Mouse (Mus musculus) urinary bladder, adult 18-20 months (tissue): Measurements from ENCODE around the gene Car3.
"Not testable (repeated sequence)": the region's sequence is repeated elsewhere in the genome, so short reads cannot be mapped to it uniquely, and the experiment has no call there.

ENCODE experiments used
- DNase-seq, 2 experiments: peaks; one replicate each; pipeline ENCODE4 v3.0.0; 2022; ENCODE audit warnings: low spot score in 2 of 2, mixed read lengths in 2 of 2

Car3 gene

DNA sequence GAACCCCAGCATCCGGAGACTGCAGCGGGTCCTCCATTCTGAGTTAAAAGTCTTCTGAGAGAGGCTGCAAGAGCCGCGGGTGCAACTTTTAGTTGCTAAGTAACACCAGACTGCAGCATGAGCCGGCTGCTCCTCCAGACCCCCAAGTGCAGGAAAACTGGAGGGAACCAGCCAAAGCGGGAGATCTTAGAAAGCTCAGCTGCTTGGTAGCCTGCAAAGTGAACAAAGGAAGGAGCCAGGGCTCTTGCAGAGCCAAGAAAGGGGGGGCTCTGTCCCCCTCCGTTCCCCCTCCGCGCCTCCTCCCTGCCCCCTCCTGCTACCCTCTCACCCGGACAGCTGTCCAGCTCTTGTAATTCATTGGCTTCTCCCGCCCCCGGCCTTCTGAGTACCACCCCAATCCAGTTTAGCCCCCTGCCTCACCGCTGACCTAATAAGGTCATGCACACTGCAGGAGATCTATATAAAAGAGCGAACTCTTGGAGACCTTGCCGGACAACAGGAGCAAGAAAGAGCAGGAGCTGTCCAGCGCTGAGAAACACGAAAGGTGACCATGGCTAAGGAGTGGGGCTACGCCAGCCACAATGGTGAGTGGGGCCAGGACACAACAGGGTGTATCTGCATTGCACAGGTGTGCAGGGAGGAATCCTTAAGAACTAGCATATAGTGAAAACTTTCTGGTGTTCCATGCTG lies at the start of gene Car3:
Gene Car3, plus strand, starts transcription at position 491 of the 690 bp plus-strand sequence.
- no peak for DNase-seq

DNA sequence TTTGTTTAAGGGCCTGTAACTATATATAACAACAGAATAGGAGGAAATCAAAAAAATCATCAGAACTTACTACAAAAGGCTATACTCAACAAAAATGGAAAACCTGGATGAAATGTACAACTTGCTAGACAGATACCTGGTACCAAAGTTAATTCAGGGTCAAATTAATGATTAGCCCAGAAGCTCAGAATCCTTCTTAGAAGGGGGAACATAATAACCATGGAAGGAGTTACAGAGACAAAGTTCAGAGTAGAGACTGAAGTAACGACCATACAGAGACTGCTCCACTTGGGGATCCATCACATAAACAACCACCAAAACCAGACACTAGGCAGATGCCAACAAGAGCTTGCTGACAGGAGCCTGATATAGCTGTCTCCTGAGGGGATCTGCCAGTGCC lies 47.9 kb upstream of the Car3 start:
- DNase-seq = not testable (repeated sequence)

DNA sequence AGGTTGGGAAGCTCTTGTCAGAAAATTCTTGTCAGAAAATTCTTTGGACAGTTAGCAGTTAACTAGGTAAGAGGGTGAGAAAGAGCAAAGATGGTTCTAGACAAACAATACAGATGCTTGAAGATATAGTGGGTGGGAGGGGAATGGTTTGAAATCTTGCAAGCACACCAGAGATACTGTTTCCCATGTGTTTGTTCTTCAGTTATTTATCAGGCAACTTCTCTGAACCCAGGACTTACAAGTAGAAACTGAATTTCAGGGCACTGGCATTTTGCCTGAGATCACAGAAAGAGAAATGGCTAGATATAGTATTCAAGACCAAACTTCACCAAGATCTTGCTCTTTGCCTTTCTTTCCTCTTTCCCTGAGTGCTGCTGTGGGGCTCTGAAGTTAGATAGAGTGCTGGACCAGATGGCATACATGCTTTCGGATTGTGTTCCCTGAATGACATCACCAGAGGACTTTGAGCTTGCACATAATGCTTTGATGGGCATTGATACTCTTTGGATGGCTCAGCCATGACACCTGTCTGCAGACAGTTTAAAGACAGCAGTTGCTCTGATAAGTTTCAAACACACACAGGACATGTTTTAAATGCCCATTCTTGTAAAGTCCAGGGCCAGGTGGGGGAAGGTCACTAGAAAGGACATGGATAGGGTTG lies 43.3 kb upstream of the Car3 start:
- DNase-seq = no peak

- DNase-seq = no peak
Observed at GRCm38 (mm10) chr3:14828896-14829295, 34.4 kb upstream of the Car3 start.

DNA sequence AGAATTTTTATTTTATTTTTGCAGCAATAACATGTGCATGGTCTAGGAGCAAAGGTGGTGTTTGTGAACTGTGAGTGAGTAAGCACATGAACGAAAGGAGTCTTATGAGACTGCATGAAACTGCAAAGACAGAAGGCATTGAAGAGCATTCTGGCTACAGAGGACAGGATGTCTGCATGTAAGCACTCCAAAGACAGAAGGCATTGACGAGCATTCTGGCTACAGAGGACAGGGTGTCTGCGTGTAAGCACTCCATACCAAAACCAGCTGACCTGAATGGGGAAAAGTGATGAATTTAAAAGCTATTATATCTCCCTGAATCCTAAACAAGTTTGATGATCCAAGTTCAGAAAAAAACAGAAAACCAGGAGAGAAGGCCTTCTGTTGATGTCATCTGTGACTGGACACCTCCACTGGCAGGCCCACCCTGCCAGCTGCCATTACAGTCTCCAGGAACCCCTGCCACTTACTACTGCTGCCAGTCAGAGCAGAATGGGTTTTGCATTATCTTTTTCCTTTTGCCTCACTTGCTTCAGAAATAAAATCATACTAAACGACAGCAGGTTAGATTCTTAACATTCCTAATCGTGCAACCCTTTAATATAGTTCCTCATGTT lies 32.0 kb upstream of the Car3 start:
- DNase-seq = no peak

DNA sequence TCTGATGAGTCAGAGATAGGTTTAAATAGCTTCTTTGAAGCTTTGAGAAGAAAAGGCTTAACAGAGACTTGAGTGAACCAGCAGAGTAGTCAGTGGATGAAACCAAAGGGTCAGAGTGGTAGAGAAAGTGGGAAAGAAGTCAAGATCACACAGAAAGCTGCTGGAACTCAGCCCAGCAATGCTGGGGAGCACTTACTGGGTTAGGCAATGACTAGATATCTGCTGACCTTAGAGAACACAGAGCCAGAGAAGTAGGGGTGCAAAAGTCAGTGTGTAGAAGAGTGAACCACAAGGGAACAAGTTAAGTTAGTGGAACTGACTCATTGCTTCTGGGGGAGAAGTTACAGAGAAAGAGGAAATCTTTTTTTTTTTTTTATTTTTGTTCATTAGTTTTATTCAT lies 30.5 kb upstream of the Car3 start:
- DNase-seq = peak in 1 of 2 experiments; percentile 1

DNA sequence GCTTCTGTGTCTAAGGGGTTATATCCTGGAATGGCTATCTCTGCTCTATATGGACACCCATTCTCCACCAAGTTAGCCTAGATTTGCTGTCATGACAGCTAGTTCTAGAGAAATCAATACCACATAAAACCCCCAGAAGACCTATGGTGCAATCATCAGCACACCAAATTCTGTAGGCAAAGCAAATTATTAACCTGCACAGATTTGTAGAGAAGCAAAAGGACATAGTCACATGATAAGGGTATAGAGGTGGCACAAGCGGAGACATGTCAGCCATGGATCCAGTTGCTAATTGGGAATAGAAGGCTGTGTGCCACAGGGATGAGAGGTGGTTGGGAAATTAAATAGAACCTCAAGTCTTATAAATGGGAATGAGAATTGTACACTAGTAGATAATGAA lies 24.4 kb upstream of the Car3 start:
- no peak for DNase-seq

DNA sequence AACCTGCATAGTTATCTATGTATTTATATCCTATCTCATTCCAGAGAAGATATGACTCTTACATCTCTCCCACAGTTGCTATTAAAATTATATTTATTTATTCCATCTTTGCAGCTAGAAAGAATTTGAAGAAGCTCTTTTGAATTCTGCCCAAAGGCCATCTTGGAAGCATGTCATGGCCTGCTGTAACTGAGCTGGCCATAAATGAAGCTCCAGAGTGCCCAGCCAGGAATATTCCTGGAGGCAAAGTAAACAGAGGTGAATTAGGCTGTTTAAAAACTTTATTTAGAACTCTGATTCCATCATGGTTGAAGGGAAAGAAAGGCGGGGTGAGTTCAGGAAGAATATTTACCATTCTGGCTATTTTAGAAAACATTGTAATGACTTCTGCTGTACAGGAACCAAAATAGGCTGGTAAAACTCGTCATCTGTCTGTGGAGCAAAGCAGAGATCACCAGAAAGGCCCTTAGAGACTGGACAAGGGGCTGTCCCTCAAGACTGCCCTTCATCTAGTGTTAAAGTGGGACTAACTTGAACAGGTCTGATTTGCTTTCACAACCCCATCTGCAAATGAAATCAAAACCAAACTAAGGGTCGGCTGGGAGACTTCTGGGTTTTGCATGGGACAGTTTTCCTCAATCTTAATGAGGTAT lies 23.7 kb upstream of the Car3 start:
- DNase-seq = no peak

- DNase-seq = no peak
Observed at GRCm38 (mm10) chr3:14848587-14849254, 14.6 kb upstream of the Car3 start.

DNA sequence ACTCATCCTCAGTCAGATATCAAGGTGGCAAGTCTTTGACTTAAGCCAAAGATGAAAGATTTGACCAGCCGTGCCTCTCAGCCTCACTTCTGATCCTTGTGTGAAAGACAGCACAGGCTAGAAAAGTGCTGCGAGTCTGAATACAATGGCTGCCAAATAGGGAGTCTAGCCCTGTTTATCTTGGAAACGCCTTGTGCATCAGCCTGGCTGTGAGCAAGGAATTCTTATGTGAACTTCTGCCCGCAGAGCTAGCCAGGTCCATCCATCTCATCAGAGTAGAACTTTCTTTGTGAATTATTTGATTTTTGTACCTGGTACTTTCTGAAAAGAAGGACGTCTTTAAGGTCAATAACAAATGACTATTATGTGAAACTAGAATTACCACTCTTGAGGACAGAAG lies 9.3 kb upstream of the Car3 start:
- no peak for DNase-seq

GRCm38 (mm10) chr3:14854446-14854845 lies 8.9 kb upstream of the Car3 start:
- no peak for DNase-seq

- no peak for DNase-seq
Observed at GRCm38 (mm10) chr3:14857874-14858273, 5.4 kb upstream of the Car3 start.

DNA sequence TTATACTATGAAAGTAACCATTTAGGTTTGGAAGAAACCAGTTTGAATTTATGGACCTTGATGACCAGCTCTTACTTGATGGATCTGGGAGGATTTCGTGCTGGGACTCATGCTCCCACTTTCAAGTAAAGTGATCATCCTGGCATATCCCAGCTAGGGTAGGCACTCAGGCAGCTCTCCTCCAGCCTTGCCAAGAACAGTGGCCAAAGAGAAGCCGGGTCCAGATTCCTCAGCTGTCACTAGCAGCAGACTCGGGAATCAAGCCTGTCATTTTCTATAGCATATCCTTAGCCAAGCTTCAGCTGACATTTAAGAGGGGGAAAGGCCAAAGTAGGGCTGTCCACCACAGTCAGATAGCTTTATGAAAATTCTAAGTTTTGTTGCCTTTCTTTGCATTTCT lies 3.0 kb upstream of the Car3 start:
- no peak for DNase-seq

GRCm38 (mm10) chr3:14861165-14861564 lies 2.1 kb upstream of the Car3 start:
- no peak for DNase-seq

DNA sequence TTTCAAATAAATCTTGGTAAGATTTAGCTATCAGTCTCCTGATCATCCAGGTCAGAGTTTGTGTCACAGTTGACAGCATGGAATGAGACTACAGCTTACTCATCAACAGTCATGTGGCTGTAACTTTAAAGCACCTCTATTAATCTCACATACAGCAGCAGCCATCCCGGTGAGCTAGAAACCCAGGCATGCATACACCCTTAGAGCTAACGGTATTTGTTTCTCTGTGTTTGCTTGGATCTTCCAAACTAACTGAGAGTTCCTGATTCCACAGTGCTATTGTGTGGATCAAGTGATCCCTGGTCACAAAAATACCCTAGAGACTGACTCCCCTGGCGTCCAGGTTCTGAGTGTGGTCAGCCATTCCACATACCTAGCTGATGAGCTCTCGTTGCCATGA lies 1.5 kb upstream of the Car3 start:
- no peak for DNase-seq

DNA sequence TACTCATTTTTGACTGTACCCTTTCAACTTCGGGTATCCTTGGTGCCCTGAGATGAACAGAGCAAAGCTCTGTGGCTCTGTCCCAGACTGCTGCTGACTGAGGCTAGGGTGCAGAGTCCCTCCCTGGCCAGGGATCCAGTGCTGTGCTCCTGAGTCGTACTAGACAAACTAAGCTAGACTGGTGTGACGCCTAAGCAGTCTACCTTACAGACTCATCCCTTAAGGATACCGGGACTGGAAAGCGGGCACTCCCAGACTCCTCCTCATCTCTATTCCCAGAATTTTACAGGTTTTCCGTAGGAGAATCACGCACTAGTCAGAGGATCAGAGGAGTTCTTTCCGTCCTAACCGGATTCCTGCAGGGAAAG lies 674 bp upstream of the Car3 start:
- no peak for DNase-seq

- DNase-seq = no peak
Observed at GRCm38 (mm10) chr3:14863922-14864321, 610 bp downstream of the Car3 start.

GRCm38 (mm10) chr3:14865941-14866340 lies 2.6 kb downstream of the Car3 start:
- no peak for DNase-seq

DNA sequence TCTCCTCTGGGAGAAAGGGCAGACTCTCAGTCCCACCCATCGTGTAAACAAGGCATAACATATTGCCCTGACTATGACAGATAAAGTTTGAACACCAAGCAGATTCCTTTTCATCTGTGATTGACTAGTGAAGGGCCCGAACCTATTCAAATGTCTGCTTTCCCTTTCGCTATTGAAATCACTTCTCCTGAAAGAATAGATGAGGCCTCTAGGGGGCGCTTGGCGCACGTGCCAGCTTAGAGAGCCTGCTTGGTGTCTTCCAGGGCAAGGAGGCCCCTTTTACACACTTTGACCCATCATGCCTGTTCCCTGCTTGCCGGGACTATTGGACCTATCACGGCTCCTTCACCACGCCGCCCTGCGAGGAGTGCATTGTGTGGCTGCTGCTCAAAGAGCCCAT lies 6.5 kb downstream of the Car3 start:
- peak; percentile 49 to 58 for DNase-seq

DNA sequence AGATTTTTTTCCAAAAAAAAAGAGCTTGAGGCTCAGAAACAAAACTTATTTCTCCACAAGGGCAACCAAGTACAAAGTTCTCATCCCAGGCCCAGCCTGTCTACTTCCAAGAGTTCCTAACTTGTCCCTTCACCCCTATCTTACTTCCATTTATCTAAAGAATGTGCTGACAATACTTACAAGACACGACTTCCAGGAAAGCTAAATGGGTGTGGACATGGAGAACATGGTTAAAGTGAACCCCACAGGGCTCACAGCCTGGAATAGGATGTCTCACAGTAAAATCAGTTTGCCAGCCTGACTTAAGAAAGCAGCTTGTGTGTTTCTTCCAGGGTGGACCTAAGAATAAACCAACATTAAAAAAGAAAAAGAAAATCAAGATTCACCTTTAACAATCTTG lies 7.2 kb downstream of the Car3 start:
- DNase-seq = no peak

DNA sequence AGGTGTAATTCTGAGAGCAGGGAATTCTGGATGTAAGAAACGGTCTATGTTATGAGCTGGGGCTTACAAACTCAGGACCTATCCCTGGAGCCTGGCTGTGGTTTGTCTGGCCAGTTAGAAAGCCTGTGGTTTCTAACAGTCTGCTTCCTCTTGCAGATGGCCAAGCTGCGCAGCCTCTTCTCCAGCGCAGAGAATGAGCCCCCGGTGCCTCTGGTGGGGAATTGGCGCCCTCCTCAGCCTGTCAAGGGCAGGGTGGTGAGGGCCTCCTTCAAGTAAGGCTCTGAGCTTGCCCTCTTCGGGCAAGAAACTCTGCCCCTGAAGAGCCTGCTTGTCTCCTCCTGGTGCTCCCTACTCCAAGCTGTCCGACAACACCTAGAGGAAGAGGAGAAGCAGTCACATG lies 8.1 kb downstream of the Car3 start:
- DNase-seq = peak in 1 of 2 experiments; percentile 12

GRCm38 (mm10) chr3:14874402-14875040 lies 11.2 kb downstream of the Car3 start:
- DNase-seq = no peak
